Mouse (Mus musculus) intestine, postnatal 0 days (tissue): ENCODE results near the gene Ncbp1. TPM values are rescaled to one million over a fixed set of nuclear protein-coding genes. Genes with fewer than 3 reads are reported as not detected.

Experiments
- ATAC-seq: fragments of 200-750 bp; cut with Nextera tagmentation; 2 replicates; pipeline ENCODE4 v1.8.0; 2017; ENCODE audit warnings: mild to moderate bottlenecking, moderate TSS enrichment, moderate library complexity
- H3K27ac ChIP-seq: fragments of 300-500 bp; sonication (generic); 2 replicates; pipeline ENCODE4 v1.5.1; 2014; ENCODE audit warnings: mild to moderate bottlenecking, low read depth, low read length, moderate library complexity
- H3K27me3 ChIP-seq: fragments of 300-500 bp; sonication (generic); replicated peaks from 2 replicates; pipeline ENCODE4 v1.6.1; 2014; ENCODE audit warnings: low read length, mixed read lengths; ENCODE audit not compliant: control insufficient read depth, insufficient read depth
- H3K36me3 ChIP-seq: fragments of 300-500 bp; sonication (generic); 2 replicates; pipeline ENCODE4 v1.6.1; 2014; ENCODE audit warnings: mild to moderate bottlenecking, moderate library complexity; ENCODE audit not compliant: control insufficient read depth, insufficient read depth
- H3K4me1 ChIP-seq: fragments of 300-500 bp; sonication (generic); replicated peaks from 2 replicates; pipeline ENCODE4 v1.6.1; 2014; ENCODE audit warnings: antibody characterized with exemption, low read length, mixed read lengths; ENCODE audit not compliant: control insufficient read depth, insufficient read depth
- H3K4me2 ChIP-seq: fragments of 300-500 bp; sonication (generic); replicated peaks from 2 replicates; pipeline ENCODE4 v1.6.1; 2014; ENCODE audit warnings: low read depth, mild to moderate bottlenecking, moderate library complexity
- H3K4me3 ChIP-seq: fragments of 300-500 bp; sonication (generic); 2 replicates; pipeline ENCODE4 v1.5.1; 2014; ENCODE audit warnings: low read depth, low read length
- H3K9ac ChIP-seq: fragments of 300-500 bp; sonication (generic); 2 replicates; pipeline ENCODE4 v1.6.1; 2014; ENCODE audit warnings: mild to moderate bottlenecking, low read depth, low read length
- H3K9me3 ChIP-seq: fragments of 300-500 bp; sonication (generic); 2 replicates; pipeline ENCODE4 v1.6.1; 2016; ENCODE audit warnings: mixed run types; ENCODE audit not compliant: control insufficient read depth
- CTCF ChIP-seq: sonication (generic); IDR thresholded peaks from 2 replicates; pipeline ENCODE4 v1.5.1; 2016; ENCODE audit warnings: low read depth, mild to moderate bottlenecking, control low read depth, antibody characterized with exemption, moderate library complexity
- WGBS: fragments of 180-500 bp; shearing (Covaris S2); extraction: QIAGEN DNeasy Blood & Tissue Kit; methylation state at CpG from one replicate; pipeline ENCODE4 v1.1.7; 2014; 5-methylcytosine and 5-hydroxymethylcytosine counted together
- polyA plus RNA-seq: library from polyadenylated mRNA; unstranded; fragments of >200 nt; fragmentation: Nextera tagmentation; extraction: Ambion mirVana; gene quantifications from 2 replicates; pipeline ENCODE4 v1.2.1, GENCODE M21; 2015

Gene Ncbp1
- polyA plus RNA-seq, 1 experiment from 2014 or later, result 21.7 TPM

- ATAC-seq, result no peak
- H3K27me3 ChIP-seq, result no peaks in the 10 kb centered on the region
- H3K4me3 ChIP-seq, result no peak overlapping the region
- H3K36me3 ChIP-seq, result no peaks in the 10 kb centered on the region
- WGBS, result 77% methylated on average over 7 of the region's 7 CpGs
- H3K9ac ChIP-seq, result no peak overlapping the region
- no peaks in the 10 kb centered on the region for H3K9me3 ChIP-seq
- no peaks in the 10 kb centered on the region for H3K4me1 ChIP-seq
- no peak for TF ChIP-seq CTCF
- no peak overlapping the region for H3K27ac ChIP-seq
- no peak overlapping the region for H3K4me2 ChIP-seq
Measured at GRCm38 (mm10) chr4:46096546-46096945, 41.9 kb upstream of the Ncbp1 start.

GRCm38 (mm10) chr4:46097591-46097990 lies 40.8 kb upstream of the Ncbp1 start:
- Histone ChIP-seq H3K36me3 (no peaks in the 10 kb centered on the region), H3K4me1 (no peaks in the 10 kb centered on the region), H3K4me2 (no peak overlapping the region), H3K4me3 (no peak overlapping the region), H3K9me3 (no peaks in the 10 kb centered on the region), H3K9ac (no peak overlapping the region), H3K27ac (no peak overlapping the region), H3K27me3 (no peaks in the 10 kb centered on the region)
- TF ChIP-seq CTCF, result no peak
- WGBS, result 85% methylated on average over 2 of the region's 2 CpGs
- no peak for ATAC-seq

GRCm38 (mm10) chr4:46099132-46099531 lies 39.3 kb upstream of the Ncbp1 start:
- WGBS, result 68% methylated on average over 9 of the region's 9 CpGs
- H3K4me1 ChIP-seq, result no peaks in the 10 kb centered on the region
- H3K9ac ChIP-seq, result no peak overlapping the region
- no peaks in the 10 kb centered on the region for H3K36me3 ChIP-seq
- no peak for TF ChIP-seq CTCF
- no peak overlapping the region for H3K4me3 ChIP-seq
- no peaks in the 10 kb centered on the region for H3K9me3 ChIP-seq
- H3K27ac ChIP-seq, result no peak overlapping the region
- no peaks in the 10 kb centered on the region for H3K27me3 ChIP-seq
- H3K4me2 ChIP-seq, result no peak overlapping the region
- ATAC-seq, result 0 out of 2 replicates have a peak, but pooled peaks have one; percentile 13

- no peak for ATAC-seq
- no peak for TF ChIP-seq CTCF
- no peaks in the 10 kb centered on the region for H3K27me3 ChIP-seq
Measured at GRCm38 (mm10) chr4:46100539-46100938, 37.9 kb upstream of the Ncbp1 start.

GRCm38 (mm10) chr4:46101211-46101711 lies 37.2 kb upstream of the Ncbp1 start:
- ATAC-seq, result no peak
- TF ChIP-seq CTCF, result no peak
- no peak overlapping the region for H3K4me3 ChIP-seq
- H3K36me3 ChIP-seq, result no peaks in the 10 kb centered on the region
- no peak overlapping the region for H3K4me2 ChIP-seq
- no peak overlapping the region for H3K9ac ChIP-seq
- H3K27me3 ChIP-seq, result no peaks in the 10 kb centered on the region
- no peaks in the 10 kb centered on the region for H3K9me3 ChIP-seq
- no peak overlapping the region for H3K27ac ChIP-seq
- 22% methylated on average over 11 of the region's 14 CpGs for WGBS
- H3K4me1 ChIP-seq, result no peaks in the 10 kb centered on the region

More at GRCm38 (mm10) chr4:46100539-46100938, 37.9 kb upstream of the Ncbp1 start:
- H3K36me3 ChIP-seq, result no peaks in the 10 kb centered on the region
- no peak overlapping the region for H3K4me2 ChIP-seq
- no peaks in the 10 kb centered on the region for H3K4me1 ChIP-seq
- WGBS, result 40% methylated on average over 7 of the region's 7 CpGs
- H3K4me3 ChIP-seq, result no peak overlapping the region
- no peak overlapping the region for H3K27ac ChIP-seq
- no peak overlapping the region for H3K9ac ChIP-seq
- H3K9me3 ChIP-seq, result no peaks in the 10 kb centered on the region

GRCm38 (mm10) chr4:46102078-46102769 lies 36.2 kb upstream of the Ncbp1 start:
- Histone ChIP-seq H3K4me3 (no peak overlapping the region), H3K4me1 (no peaks in the 10 kb centered on the region), H3K9me3 (no peaks in the 10 kb centered on the region), H3K27ac (no peak overlapping the region), H3K4me2 (no peak overlapping the region), H3K36me3 (no peaks in the 10 kb centered on the region), H3K9ac (no peak overlapping the region), H3K27me3 (no peaks in the 10 kb centered on the region)
- no peak for ATAC-seq
- no peak for TF ChIP-seq CTCF
- WGBS, result 90% methylated on average over 10 of the region's 10 CpGs
